Mouse (Mus musculus) ES-E14 (cell line): ENCODE data around the gene Adgrf1.

ENCODE experiments used
- CHD2 ChIP-seq: IDR thresholded peaks from 2 replicates; pipeline ENCODE4 v1.6.1; 2014; ENCODE audit warnings: mild to moderate bottlenecking, low read depth, low read length, inconsistent platforms
- HCFC1 ChIP-seq: IDR thresholded peaks from 2 replicates; pipeline ENCODE4 v1.6.1; 2012; ENCODE audit warnings: low read length, inconsistent platforms, borderline replicate concordance; ENCODE audit not compliant: insufficient read depth
- MAFK ChIP-seq: IDR thresholded peaks from 2 replicates; pipeline ENCODE4 v1.6.1; 2014; ENCODE audit warnings: mild to moderate bottlenecking, low read depth, low read length, inconsistent platforms; ENCODE audit not compliant: insufficient read depth
- ZC3H11A ChIP-seq: IDR thresholded peaks from 2 replicates; pipeline ENCODE4 v1.6.1; 2012; ENCODE audit warnings: low read depth, mild to moderate bottlenecking, inconsistent platforms, low read length, borderline replicate concordance
- ZNF384 ChIP-seq: IDR thresholded peaks from 2 replicates; pipeline ENCODE4 v1.6.1; 2012; ENCODE audit warnings: low read depth, low read length, inconsistent platforms

DNA sequence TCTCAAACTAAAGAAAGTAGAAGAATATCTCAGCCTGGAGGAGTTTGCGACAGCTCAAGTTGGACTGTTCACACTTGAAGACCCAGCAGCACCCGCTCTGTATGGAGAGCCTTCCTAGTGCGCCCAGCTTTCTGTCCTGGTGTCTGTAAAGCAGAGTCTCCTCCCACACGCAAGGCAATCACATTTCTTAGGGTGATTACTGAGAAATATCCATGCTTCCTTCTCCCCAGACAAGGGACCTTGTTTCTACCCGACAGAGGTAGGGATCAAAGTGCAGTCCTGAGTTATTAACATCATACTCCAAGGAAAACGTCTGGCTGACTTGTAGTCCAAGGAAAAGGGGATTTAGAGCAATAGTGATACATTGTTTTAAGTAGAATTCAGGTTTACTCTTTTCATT is 6.1 kb downstream of the Adgrf1 start:
- TF ChIP-seq ZNF384 (no peak), CHD2 (no peak), MAFK (no peak), ZC3H11A (no peak), HCFC1 (no peak)
